Mouse (Mus musculus) granulocyte monocyte progenitor cell, adult 5-6 weeks (primary cell): ENCODE measurements around the gene Bloc1s4. TPM values are rescaled to one million over a fixed set of nuclear protein-coding genes. Genes with fewer than 3 reads are reported as not detected.
A peak's percentile ranks its signal among the peaks of the same experiment; 100 is the strongest.

Source experiments
- ATAC-seq: replicated peaks from 2 replicates; pipeline ENCODE4 v1.8.0; 2016; ENCODE audit warnings: mild to moderate bottlenecking, moderate TSS enrichment, inconsistent platforms; ENCODE audit not compliant: poor library complexity, severe bottlenecking
- total RNA-seq, 2 experiments: library from RNA; stranded (forward) in 1 of 2; stranded (reverse) in 1 of 2; fragments of 200-712, 200-1000 nt in 1 of 2; fragments of >200 nt in 1 of 2; fragmentation: Nextera tagmentation in 1 of 2; gene quantifications; 2 replicates each; pipeline ENCODE4 v1.2.3; 2014 to 2017

Gene Bloc1s4
- total RNA-seq, 2 experiments from 2014 or later, result 10.2 to 17.1 TPM

DNA sequence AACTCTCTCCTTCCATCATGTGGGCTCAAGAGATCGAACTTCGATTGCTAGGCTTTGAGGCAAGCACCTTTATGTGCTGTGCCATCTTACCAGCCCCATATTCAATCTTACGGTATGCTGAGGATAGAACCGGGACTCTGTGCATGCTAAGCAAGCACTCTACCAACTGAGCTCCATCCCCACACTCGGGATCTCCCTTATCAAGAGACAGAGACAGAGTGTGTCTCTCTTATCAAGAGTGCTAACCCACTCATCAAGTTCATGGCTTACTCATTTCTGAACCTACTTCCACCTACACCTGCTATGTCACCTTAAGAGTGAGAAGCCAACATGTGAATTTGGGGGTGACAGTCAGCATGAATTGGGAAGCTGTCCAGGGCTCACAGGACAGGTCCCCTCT is 28.2 kb downstream of the Bloc1s4 start:
- ATAC-seq, result no peak

GRCm38 (mm10) chr5:36719601-36720000 is 28.8 kb downstream of the Bloc1s4 start:
- ATAC-seq, result no peak

- ATAC-seq, result no peak
These were observed 29.3 kb downstream of the Bloc1s4 start for GRCm38 (mm10) chr5:36719135-36719534.

DNA sequence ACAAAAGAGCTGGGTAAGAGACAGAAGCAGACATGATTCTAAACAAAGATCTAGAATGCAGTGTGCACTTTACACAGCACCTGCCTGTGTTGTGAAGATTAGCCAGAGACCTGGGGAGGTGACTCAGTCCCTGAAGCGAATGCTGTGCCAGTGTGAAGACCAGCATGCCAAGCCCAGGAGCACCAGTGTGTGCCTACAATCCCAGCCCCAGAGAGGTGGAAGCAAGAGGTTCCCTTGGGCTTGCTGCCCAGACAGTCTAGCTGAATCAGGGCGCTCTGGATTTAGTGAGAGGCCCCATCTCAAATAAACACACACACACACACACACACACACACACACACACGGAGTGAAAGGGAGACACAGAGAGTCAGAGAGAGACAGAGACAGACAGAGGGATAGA is 30.6 kb downstream of the Bloc1s4 start:
- no peak for ATAC-seq

GRCm38 (mm10) chr5:36716816-36717215 is 31.6 kb downstream of the Bloc1s4 start:
- no peak for ATAC-seq

DNA sequence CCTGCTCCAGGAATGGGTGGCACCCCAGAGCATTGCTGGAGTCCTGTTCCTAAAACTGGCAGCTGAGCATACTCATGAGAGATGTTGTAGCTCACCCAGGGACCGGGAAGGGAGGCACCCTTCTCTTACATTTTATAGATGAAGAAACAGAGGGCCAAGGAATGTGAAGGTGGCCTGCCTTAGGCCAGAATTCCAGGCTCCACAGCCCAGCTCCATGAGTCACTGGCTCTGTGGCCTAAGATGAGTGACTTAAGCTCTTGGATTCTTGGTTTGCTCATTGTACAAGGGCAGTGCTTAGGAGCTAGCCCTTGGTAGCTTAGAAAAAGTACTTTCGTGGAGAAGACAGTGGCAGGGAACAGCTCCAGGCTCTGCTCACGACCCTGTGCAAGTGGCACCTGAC is 33.6 kb downstream of the Bloc1s4 start:
- ATAC-seq, result no peak

GRCm38 (mm10) chr5:36713693-36714092 is 34.8 kb downstream of the Bloc1s4 start:
- no peak for ATAC-seq

DNA sequence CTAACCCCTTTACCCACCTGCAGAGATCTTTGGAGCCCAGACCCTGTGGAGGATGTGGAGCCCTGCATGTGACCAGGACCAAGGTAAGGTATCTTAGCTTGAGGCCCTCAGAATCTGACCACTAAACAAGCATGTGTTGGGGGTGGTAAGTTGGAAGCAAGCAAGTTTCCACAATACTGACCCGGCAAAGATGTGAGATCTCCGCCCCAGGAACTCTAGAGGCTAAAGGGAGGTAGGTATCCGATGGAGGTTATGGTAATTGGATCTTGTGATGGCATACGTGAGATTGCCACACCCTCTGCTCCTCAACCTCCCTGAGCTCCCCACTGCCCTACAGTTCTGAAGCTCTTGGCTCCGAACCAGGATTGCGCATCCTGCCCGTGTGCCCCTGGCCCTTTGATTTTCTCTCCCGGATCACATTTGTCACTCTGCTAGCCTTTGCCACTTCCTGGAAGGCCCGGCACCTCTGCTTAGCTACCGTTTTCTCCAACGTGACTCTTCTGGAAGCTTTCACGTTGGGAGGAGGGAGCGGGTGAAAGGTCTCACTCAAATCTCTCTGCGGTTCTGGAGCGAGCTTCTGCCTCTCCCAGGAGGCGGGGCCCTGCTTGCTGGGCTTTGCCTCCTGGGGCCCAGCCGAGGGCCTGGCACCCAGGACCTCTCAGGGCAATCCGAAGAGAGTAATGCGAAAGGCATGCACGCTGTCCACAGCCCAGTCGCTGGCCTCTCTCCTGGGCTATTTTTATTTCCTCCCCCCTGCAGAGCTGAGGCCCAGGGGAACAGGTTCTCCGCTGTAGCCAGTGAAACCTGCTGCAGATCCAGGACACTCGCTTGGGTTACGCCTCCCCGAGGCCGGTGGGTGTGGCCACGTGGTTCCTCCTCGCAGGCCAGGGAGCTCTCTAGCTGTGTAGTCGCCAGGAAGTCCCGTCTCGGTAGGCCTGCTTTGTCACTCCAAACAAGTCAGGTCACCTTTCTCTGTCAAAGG is 35.6 kb downstream of the Bloc1s4 start:
- ATAC-seq, result peak; percentile 86

DNA sequence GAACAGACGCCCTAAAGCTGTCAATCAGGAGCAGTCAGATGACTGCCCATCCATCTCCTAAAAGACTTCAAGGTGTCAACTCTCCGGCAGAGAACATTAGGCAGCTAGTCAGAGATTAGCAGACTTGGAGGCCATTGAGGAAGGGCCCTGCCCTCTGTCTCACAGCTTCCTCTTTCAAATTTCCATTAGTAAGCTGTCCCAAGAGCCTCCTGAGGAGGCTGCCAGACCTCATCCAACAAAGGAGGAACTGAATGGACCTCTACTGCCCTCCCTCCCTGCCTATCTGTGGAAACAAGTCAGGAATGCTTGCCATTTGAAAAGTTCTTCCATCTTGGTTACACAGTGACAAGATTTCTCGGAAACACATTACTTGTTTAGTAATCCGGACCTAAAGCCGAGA is 36.6 kb downstream of the Bloc1s4 start:
- peak; percentile 83 for ATAC-seq

DNA sequence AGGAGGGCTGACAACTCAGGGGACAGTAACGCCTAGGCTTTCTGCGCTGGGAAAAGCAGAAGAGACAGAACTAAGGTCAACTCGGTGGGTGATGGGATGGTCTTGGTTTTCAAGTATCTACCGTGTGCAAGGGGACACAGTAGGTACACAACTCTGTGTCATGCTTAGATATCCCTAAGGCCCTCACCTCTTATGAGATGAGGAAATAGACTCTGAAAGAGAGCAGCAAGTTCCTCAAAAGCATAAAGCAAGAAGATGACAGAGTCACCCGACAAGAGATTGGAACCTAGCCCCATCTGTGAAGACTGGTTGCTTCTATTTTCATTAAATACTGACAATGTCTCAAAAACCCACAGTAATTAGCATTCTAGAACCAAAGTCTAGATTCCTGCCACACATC is 42.7 kb downstream of the Bloc1s4 start:
- peak; percentile 70 for ATAC-seq

- no peak for ATAC-seq
These were observed 43.1 kb downstream of the Bloc1s4 start for GRCm38 (mm10) chr5:36705390-36705789.

DNA sequence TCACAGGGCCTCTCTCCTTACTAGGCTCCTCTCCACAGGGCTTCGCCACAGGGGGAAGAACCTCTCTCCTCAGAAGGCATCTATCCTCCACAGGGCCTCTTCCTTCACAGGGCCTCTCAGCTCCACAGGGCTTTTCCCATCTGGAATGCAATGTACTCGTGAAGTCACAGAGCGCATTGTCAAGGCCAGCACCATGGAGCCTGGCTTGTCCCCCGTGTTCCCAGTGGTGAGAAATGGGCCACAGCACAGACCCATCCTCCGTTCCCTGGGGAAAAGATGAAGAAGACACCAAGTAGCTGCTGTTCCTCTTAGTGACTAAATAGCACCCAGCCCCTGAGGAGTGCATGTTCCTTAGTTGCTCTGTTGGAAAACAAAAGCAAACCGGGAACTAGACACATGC is 43.8 kb downstream of the Bloc1s4 start:
- ATAC-seq, result no peak

DNA sequence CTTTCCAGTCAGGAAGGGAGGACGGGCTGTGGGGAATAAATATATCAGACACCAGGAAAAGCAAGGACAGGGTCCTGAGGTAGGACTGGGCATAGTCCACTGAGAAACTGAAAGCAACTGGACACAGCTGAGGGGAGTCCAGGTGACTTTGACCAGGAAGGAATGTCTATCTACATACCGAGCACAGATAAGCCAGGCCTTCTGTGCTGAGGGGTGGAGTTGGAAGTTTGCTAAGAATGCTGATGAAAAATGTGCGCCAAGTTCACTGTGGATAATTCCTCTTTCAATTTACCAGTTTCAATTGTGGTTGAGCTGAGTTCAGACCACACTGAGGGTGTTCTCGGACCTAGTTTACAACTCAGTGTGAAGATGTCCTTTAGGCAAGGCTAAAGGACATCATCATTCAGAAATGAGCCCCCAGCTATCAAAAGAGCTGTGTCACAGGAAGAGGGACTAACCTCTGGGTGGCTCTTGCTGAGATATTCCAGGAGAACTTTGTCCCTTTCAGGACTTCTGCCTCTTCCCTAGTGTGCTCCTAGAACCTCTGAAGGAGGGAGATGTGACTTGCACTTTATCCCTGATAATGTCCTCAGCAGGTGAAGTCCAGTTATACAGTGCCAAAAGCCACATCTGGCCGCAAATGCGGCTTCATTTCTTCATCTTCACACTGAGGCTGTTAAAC is 47.4 kb downstream of the Bloc1s4 start:
- ATAC-seq, result peak; percentile 21; the same call in 1 of the 2 replicates

DNA sequence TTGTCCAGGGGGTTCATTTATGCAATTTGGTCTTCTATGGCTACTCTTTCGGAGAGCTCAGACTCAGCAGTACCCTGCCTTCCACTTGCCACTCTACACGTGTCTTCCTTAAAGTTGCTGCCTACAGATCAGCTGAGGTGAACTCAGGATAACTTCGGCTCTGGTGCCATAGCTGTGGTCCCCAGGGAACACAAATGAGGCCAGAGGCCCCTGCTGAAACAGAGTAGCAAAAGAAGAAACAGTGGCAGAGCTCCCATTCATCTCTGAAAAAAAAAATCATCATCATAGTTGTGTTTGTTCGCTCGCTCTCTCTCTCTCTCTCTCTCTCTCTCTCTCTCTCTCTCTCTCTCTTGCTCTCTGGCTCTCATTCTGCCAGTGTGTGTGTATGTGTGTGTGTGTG is 49.8 kb downstream of the Bloc1s4 start:
- no peak for ATAC-seq

GRCm38 (mm10) chr5:36698067-36698670 is 50.3 kb downstream of the Bloc1s4 start:
- peak; percentile 47 for ATAC-seq

Other genes starting within 250 kb of the Bloc1s4 start
- 17.9 and 22.6 TPM in 2 replicates for gene Tbc1d14, start 155.4 kb downstream of the Bloc1s4 start, total RNA-seq (2014; fragmentation: Nextera tagmentation)
- 7.2 and 8.7 TPM in 2 replicates for gene Tbc1d14, start 155.4 kb downstream of the Bloc1s4 start, total RNA-seq (2017)
- gene D5Ertd579e, start 52.6 kb downstream of the Bloc1s4 start, total RNA-seq (2014; fragmentation: Nextera tagmentation), result 20.5 and 20.9 TPM in 2 replicates
- 14.2 and 23.8 TPM in 2 replicates for gene D5Ertd579e, start 52.6 kb downstream of the Bloc1s4 start, total RNA-seq (2017)
- 182 and 191 TPM in 2 replicates for gene Mrfap1, start 48.1 kb upstream of the Bloc1s4 start, total RNA-seq (2014; fragmentation: Nextera tagmentation)
- 337 and 373 TPM in 2 replicates for gene Mrfap1, start 48.1 kb upstream of the Bloc1s4 start, total RNA-seq (2017)
- 36.0 TPM in 2 replicates for gene Man2b2, start 82.0 kb upstream of the Bloc1s4 start, total RNA-seq (2014; fragmentation: Nextera tagmentation)
- gene Man2b2, start 82.0 kb upstream of the Bloc1s4 start, total RNA-seq (2017), result 18.8 and 24.7 TPM in 2 replicates
- not detected in 2 replicates for gene Ppp2r2c, start 119.9 kb upstream of the Bloc1s4 start, total RNA-seq (2014; fragmentation: Nextera tagmentation)
- gene Ppp2r2c, start 119.9 kb upstream of the Bloc1s4 start, total RNA-seq (2017), result not detected in 2 replicates
- gene Wfs1, start 240.6 kb upstream of the Bloc1s4 start, total RNA-seq (2014; fragmentation: Nextera tagmentation), result 6.1 and 6.6 TPM in 2 replicates
- gene Wfs1, start 240.6 kb upstream of the Bloc1s4 start, total RNA-seq (2017), result 2.7 and 4.6 TPM in 2 replicates